Mouse (Mus musculus): ENCODE data around the gene Mtcl1.

DNA sequence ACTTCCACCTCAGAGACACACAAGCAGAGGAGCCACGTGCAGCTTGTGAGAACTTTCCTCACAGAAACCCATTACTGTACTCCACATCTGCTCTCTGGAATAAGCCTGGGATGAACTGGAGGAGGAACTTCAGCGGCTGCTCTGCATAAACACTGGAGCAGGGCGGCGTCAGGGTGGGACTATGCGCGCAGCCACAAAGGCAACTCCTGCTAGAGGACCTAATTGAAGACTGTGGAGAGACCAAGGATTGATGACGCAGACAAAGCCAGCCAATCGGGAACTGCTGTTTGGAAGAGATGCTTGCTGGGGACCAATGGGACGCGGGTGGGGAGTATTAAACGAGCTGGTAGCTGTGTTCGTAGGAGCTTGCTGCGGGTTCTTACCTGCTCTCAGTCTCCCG, 127.6 kb downstream of the Mtcl1 start:
- TF ChIP-seq GATA1 (IDR thresholded peaks at IDR 0.05; ENCODE audit: borderline replicate concordance, low read length) (no peak), FLI1 (IDR thresholded peaks at IDR 0.05; ENCODE audit: low read length) (no peak)
